Mouse (Mus musculus) liver, embryonic 13.5 days (tissue): ENCODE measurements around the gene Ttll5. TPM values are rescaled to one million over a fixed set of nuclear protein-coding genes. Genes with fewer than 3 reads are reported as not detected.

Source experiments
- ATAC-seq: fragments of 200-750 bp; cut with Nextera tagmentation; 2 replicates; pipeline ENCODE4 v1.8.0; 2017; ENCODE audit warnings: low read depth, mild to moderate bottlenecking, moderate number of reproducible peaks, moderate library complexity
- DNase-seq: peaks from one replicate; pipeline ENCODE4 v3.0.0; 2022
- H3K27ac ChIP-seq: fragments of 300-500 bp; sonication (generic); 2 replicates; pipeline ENCODE4 v1.5.1; 2015; ENCODE audit warnings: moderate library complexity, mild to moderate bottlenecking, inconsistent platforms
- H3K27me3 ChIP-seq: fragments of 300-500 bp; sonication (generic); 2 replicates; pipeline ENCODE4 v1.6.1; 2015; ENCODE audit warnings: mild to moderate bottlenecking, inconsistent platforms
- H3K36me3 ChIP-seq: fragments of 300-500 bp; sonication (generic); 2 replicates; pipeline ENCODE4 v1.6.1; 2015; ENCODE audit warnings: mild to moderate bottlenecking, inconsistent platforms
- H3K4me1 ChIP-seq: fragments of 300-500 bp; sonication (generic); replicated peaks from 2 replicates; pipeline ENCODE4 v1.6.1; 2015; ENCODE audit warnings: inconsistent platforms
- H3K4me2 ChIP-seq: fragments of 300-500 bp; sonication (generic); 2 replicates; pipeline ENCODE4 v1.6.1; 2015; ENCODE audit warnings: inconsistent platforms, mild to moderate bottlenecking, moderate library complexity
- H3K4me3 ChIP-seq: fragments of 300-500 bp; sonication (generic); replicated peaks from 2 replicates; pipeline ENCODE4 v1.5.1; 2015; ENCODE audit warnings: mild to moderate bottlenecking, inconsistent platforms
- H3K9ac ChIP-seq: fragments of 300-500 bp; sonication (generic); 2 replicates; pipeline ENCODE4 v1.6.1; 2015; ENCODE audit warnings: mild to moderate bottlenecking, inconsistent platforms
- H3K9me3 ChIP-seq: fragments of 300-500 bp; sonication (generic); replicated peaks from 2 replicates; pipeline ENCODE4 v1.6.1; 2016; ENCODE audit warnings: inconsistent platforms
- WGBS: fragments of 180-500 bp; shearing (Covaris S2); methylation state at CpG from one replicate; pipeline ENCODE4 v1.1.7; 2015; ENCODE audit not compliant: insufficient replicate concordance; 5-methylcytosine and 5-hydroxymethylcytosine counted together
- polyA plus RNA-seq: library from polyadenylated mRNA; unstranded; fragments of >200 nt; fragmentation: Nextera tagmentation; extraction: Ambion mirVana; gene quantifications from 2 replicates; pipeline ENCODE4 v1.2.1, GENCODE M21; 2015

The Ttll5 gene
- 5.0 and 6.4 TPM in 2 replicates for polyA plus RNA-seq

DNA sequence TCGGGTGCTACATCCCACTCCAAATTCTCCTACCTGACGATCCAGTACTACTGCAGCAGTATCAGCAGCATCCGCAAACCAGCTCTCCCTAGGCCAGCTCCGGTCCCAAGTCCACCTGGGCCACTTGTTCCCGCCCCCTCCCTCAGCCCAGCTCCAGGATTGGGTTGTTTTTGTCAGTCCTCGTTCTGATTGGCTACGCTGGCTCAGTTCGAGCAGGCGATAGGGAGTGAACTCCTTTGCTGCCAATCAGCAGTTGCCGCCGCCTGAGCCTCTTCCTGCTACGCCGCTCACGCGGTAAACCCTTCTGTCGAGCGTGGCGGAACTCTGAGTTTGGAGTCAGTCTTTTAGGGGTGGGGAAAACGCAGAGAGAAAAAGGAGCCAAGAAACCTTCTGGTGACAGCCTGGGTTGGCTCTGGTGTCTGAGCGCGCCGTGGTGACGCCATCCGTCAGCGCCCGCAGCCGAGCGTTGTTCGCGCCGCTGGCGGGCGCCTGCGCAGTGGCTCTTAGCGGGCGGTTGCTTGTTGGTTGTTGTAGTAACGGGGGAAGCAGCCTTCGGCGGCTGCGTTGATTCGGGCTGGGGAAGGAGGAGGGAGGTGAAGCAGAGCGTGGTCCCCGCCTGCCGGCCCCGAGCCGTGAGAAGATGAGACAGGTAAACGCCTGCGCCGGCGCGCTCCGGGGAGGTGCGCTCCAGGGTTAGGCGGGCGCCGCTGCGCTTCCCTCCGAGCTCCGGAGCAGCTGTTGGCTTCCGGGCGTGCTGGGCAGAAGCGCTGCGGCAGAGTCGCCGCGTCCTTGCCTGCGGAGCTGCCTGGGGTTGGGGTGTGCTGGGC is at the start of gene Ttll5, which contains the start of gene Erg28:
TSS of gene Ttll5 (plus strand) at position 222 of the 827 bp plus-strand sequence.
TSS of gene Erg28 (minus strand) at position 113 of the 827 bp plus-strand sequence.
- H3K4me2 ChIP-seq, result peak within 1 kb of the TSS; percentile 83
- H3K9me3 ChIP-seq, result no peaks in the 10 kb centered on the region
- no peaks in the 10 kb centered on the region for H3K27me3 ChIP-seq
- under 1% methylated on average over 67 of the region's 67 CpGs for whole genome bisulfite sequencing
- H3K4me3 ChIP-seq, result peak within 1 kb of the TSS; percentile 80
- peak; percentile 90 for DNase-seq
- H3K27ac ChIP-seq, result peak within 1 kb of the TSS; percentile 96
- peaks cover 43% of the 10 kb centered on the region for H3K36me3 ChIP-seq
- ATAC-seq, result peak; percentile 97
- peak within 1 kb of the TSS; percentile 85 for H3K9ac ChIP-seq
- peaks cover 35% of the 10 kb centered on the region for H3K4me1 ChIP-seq

DNA sequence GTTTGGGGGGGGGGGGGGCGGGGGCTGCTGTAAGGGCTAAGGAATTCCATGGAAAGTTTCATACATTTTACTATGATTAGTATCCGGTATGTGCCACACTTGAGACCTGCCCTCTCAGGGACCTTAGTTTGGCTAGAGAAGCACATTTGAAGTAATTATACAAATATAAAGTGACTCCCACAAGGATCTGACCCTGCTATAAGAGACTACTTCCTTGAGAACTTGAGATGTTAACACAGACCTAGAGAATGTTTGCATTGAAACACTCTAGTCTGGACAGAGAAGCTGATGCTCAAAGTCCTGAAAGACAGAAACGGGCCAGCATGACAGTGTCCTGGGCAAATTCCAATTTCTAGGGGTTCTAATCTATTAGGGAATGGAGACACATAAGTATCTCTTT is 45.5 kb upstream of the Ttll5 start:
- Histone ChIP-seq H3K4me1 (no peaks in the 10 kb centered on the region), H3K9ac (no peak overlapping the region), H3K27ac (no peak overlapping the region), H3K4me3 (no peak overlapping the region), H3K4me2 (no peak overlapping the region), H3K9me3 (no peaks in the 10 kb centered on the region), H3K36me3 (no peaks in the 10 kb centered on the region), H3K27me3 (no peaks in the 10 kb centered on the region)
- 64% methylated on average over 3 of the region's 3 CpGs for WGBS
- no peak for DNase-seq
- no peak for ATAC-seq

DNA sequence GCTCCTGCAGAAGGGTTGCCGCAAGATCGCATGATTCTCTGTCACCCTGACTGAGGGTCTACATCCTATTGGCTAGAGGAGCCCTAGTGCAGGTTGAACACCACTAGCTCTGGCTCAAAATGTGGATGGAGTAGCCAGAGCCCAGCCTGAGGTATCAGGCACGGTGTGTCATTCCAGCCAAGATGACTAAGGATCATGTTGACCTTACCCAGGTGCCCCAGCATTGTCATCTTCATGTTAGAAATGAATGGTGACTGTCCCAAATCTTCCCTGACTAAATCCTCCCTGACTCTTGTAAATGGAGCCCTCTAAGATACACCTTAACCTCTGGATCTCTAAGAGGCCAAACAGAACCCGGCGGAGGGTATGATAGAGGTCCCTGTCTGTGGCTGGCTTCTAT is 44.8 kb upstream of the Ttll5 start:
- no peak for ATAC-seq

DNA sequence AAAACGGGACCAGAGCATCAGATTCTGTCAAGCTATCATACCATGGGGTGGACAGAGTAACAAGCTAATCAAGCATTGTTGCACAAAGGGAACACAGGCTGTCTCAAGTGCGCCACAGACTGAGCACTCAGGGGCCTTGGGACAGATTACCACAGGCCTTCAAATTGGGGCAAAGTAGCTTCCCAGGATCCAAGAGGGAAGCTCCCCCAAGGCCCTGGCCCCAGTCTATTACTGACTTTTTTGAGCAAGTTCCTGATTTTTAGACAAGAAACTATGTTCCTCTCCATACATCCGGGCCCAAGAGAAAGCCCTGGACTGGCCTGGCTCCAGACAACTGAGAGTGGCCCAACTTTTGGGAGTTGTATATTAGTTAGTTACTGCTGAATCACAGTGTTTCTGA is 42.9 kb upstream of the Ttll5 start:
- Histone ChIP-seq H3K9ac (no peak overlapping the region), H3K4me3 (no peak overlapping the region), H3K36me3 (no peaks in the 10 kb centered on the region), H3K4me1 (no peaks in the 10 kb centered on the region), H3K27ac (no peak overlapping the region), H3K27me3 (no peaks in the 10 kb centered on the region), H3K9me3 (no peaks in the 10 kb centered on the region), H3K4me2 (no peak overlapping the region)
- no peak for DNase-seq
- no peak for ATAC-seq
- WGBS, result 55% methylated on average over 3 of the region's 3 CpGs

More for the DNA sequence above, 44.8 kb upstream of the Ttll5 start:
- Histone ChIP-seq H3K9me3 (no peaks in the 10 kb centered on the region), H3K4me1 (no peaks in the 10 kb centered on the region), H3K4me2 (no peak overlapping the region), H3K27me3 (no peaks in the 10 kb centered on the region), H3K27ac (no peak overlapping the region), H3K4me3 (no peak overlapping the region), H3K36me3 (no peaks in the 10 kb centered on the region), H3K9ac (no peak overlapping the region)
- DNase-seq, result no peak
- 83% methylated on average over 5 of the region's 5 CpGs for WGBS

DNA sequence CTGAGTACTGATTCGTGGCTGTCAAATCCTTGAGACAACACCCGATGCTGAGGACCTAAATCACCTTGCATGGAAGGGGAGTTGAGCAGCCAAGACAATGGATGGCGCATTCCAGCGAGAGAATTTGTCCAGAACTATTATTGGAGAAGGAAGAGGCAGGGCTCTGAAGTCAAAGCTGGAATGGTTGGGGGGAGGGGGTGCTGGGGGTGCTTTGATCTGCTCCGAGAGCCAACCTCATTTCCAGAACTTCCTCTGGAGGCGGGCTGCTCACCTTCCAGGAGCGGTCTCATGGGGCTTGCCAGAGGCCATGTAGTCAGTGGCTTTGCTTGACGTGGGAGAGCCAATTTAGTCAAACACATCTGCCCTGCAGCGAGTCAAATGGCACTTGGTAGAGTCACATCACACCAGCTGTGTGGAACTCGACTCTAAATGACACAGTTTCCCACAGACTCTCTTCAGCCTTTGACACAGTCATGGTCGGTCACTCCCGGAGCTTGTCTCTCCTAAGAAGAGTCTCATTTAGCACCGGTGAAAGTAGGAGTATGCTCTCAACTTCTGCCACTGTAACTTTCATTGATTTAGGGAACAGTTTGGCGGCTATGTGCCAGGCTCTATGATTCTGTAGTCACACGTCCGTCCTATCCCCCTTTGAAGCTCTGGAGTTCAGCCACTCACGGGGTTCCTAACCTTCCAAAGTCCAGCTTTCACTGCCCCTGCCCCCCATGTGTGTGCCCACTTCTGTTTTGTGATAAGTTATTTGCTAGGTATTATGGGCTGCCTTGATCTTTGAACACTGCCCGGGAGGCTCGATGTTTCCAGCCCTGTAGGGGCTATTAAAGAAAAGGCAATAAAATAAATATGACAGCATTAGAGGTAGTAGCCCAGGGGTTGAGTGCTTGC is 39.3 kb upstream of the Ttll5 start:
- Histone ChIP-seq H3K9ac (no peak overlapping the region), H3K4me2 (no peak overlapping the region), H3K9me3 (no peaks in the 10 kb centered on the region), H3K36me3 (no peaks in the 10 kb centered on the region), H3K27ac (peak overlapping the region; percentile 60), H3K4me3 (no peak overlapping the region), H3K4me1 (no peaks in the 10 kb centered on the region), H3K27me3 (no peaks in the 10 kb centered on the region)
- DNase-seq (no peak), ATAC-seq (peak; percentile 23; the same call in 1 of the 2 replicates)
- WGBS, result 54% methylated on average over 19 of the region's 19 CpGs

DNA sequence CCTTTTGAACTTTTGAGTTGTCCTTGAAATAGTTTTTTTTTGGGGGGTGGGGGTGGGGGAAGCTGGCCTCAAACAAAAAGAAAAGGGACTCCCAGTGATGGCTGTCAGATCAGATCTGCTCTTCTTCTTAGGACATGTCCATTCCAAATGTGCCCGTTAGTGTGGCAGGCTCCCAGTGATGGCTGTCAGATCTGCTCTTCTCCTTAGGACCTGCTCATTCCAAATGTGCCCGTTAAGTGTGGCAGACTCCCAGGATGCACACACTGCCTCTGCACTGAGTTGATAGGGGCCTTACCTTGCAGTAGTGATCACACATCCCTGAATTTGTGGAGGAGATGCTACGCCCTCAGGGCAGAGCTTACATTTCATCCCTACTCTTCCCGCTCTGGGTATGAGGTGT is 32.3 kb upstream of the Ttll5 start:
- no peak for ATAC-seq
- Histone ChIP-seq H3K4me3 (no peak overlapping the region), H3K9me3 (no peaks in the 10 kb centered on the region), H3K4me2 (no peak overlapping the region), H3K9ac (no peak overlapping the region), H3K27me3 (no peaks in the 10 kb centered on the region), H3K27ac (no peak overlapping the region), H3K36me3 (no peaks in the 10 kb centered on the region), H3K4me1 (no peaks in the 10 kb centered on the region)
- WGBS, result 58% methylated on average over 4 of the region's 4 CpGs
- no peak for DNase-seq

DNA sequence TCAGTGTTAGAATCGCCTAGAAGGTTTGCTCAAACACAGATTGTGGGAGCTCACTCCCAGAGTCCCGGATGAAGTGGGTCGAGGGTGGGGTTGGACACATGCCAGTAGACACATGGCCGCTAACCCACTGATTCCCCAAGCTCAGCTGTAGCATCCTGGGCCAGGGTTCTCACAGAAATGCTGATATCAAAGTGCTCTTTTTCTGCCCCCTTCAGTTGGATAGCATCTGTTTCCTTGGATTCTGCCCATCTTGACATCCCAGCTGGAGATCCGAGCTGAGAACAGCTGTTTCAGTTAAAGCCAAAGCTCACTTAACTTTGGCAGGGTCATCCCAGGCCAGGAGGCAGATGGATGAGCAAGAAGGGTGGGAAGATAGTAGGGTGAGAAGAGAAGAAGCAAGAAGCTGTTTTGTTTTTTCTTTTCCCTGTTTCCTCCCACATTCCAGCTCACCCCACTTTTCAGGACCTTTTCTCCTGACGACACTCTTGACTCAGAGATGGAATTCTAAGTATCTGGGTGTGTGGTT is 31.6 kb upstream of the Ttll5 start:
- H3K27ac ChIP-seq, result no peak overlapping the region
- no peaks in the 10 kb centered on the region for H3K9me3 ChIP-seq
- ATAC-seq (no peak), DNase-seq (no peak)
- 55% methylated on average over 6 of the region's 6 CpGs for WGBS
- H3K4me2 ChIP-seq, result no peak overlapping the region
- H3K4me3 ChIP-seq, result no peak overlapping the region
- H3K4me1 ChIP-seq, result no peaks in the 10 kb centered on the region
- H3K9ac ChIP-seq, result no peak overlapping the region
- H3K36me3 ChIP-seq, result no peaks in the 10 kb centered on the region
- H3K27me3 ChIP-seq, result no peaks in the 10 kb centered on the region

DNA sequence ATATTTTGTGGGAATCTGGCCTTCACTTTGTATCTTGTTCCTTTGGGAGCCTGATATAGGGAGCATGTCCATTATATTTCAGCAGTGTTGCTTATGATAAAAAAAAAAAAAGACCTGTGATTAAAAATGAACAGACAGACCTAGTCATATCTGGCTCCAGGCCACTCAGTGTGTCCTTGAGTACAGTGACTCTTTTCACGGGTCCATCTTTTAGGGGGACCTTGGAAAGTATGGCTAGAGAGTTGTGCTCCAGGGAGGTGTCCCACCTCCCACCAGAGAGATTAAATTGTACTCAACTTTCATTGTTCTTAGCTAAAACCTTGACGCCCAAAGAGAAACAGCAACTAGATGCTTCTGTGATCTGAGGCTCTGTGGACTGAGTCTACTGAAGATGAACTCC is 30.4 kb upstream of the Ttll5 start:
- no peak for ATAC-seq

DNA sequence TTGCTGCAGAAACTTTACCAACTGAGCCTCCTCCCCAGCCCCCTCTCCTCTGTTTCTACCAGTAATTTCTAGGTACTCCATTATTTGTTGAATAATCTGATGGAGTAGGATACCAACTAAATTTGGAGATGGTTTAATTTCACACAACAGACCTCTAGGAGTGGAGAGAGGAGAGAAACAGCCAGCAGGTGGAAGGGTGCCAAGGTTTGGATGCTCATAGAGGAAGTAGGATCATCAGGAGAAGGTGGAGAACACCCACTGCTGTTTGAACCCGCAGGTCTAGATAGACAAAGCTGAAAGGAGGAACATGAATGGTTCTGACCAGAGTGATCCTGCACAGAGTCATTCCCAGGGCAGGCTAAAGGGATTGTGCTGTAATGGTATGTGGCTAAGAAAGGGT is 28.9 kb upstream of the Ttll5 start:
- Histone ChIP-seq H3K9me3 (no peaks in the 10 kb centered on the region), H3K4me1 (no peaks in the 10 kb centered on the region), H3K9ac (no peak overlapping the region), H3K4me3 (no peak overlapping the region), H3K4me2 (no peak overlapping the region), H3K27me3 (no peaks in the 10 kb centered on the region), H3K27ac (no peak overlapping the region), H3K36me3 (no peaks in the 10 kb centered on the region)
- no peak for DNase-seq
- no peak for ATAC-seq
- 50% methylated on average over 1 of the region's 1 CpGs for WGBS

More for the DNA sequence above, 30.4 kb upstream of the Ttll5 start:
- Histone ChIP-seq H3K27ac (no peak overlapping the region), H3K36me3 (no peaks in the 10 kb centered on the region), H3K4me3 (no peak overlapping the region), H3K9me3 (no peaks in the 10 kb centered on the region), H3K4me1 (no peaks in the 10 kb centered on the region), H3K9ac (no peak overlapping the region), H3K27me3 (no peaks in the 10 kb centered on the region), H3K4me2 (no peak overlapping the region)
- WGBS, result 51% methylated on average over 2 of the region's 2 CpGs
- DNase-seq, result no peak

DNA sequence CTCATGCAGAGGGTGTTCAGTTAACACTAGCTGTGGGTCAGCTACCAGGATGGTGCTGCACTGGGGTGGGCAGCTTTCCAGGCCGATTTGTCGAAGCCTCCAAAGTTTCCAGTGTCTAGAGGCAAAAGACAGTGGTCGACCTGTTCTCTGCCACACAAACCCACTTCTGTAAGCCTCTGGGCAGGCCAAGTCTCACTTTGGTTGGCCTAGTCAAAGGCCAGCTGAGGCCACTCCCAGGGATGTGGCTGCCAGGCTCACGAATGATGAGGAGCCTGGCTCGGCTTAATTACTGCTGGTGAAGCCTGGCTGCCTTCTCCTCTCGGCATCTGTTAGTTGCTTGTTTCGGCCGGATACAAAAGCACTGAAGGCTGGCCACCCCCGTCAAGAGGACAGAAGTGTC is 24.4 kb upstream of the Ttll5 start:
- H3K9ac ChIP-seq, result no peak overlapping the region
- 65% methylated on average over 9 of the region's 9 CpGs for WGBS
- H3K4me1 ChIP-seq, result no peaks in the 10 kb centered on the region
- H3K36me3 ChIP-seq, result no peaks in the 10 kb centered on the region
- H3K4me3 ChIP-seq, result no peak overlapping the region
- no peaks in the 10 kb centered on the region; the same call in 1 of the 2 replicates for H3K27me3 ChIP-seq
- H3K27ac ChIP-seq, result no peak overlapping the region
- DNase-seq (no peak), ATAC-seq (no peak)
- no peak overlapping the region for H3K4me2 ChIP-seq
- no peaks in the 10 kb centered on the region for H3K9me3 ChIP-seq

DNA sequence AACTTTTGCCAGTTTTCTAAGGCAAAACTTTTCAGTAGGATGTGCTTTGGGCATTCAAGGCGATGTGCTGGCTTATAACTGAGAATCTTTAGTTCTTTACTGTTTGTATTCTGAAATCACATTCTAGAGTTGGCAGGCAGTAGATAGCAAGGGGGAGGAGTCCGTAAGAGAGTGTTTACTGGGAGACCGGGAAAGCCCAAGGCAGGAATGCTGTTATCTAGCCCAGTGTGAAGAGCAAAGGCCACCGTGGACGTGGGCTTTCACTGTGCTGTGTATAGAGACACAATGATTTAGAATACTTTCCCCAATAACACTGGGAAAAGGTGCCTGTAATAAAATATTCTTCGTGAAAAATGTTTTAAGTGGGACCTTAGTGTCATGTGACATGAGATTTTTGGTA is 14.7 kb upstream of the Ttll5 start:
- ATAC-seq (0 out of 2 replicates have a peak, but pooled peaks have one; percentile 46), DNase-seq (no peak)
- WGBS, result 46% methylated on average over 6 of the region's 6 CpGs
- peaks cover 37% of the 10 kb centered on the region for H3K36me3 ChIP-seq
- H3K4me1 ChIP-seq, result peaks cover 14% of the 10 kb centered on the region
- H3K27me3 ChIP-seq, result no peaks in the 10 kb centered on the region
- H3K4me2 ChIP-seq, result no peak overlapping the region
- H3K9me3 ChIP-seq, result no peaks in the 10 kb centered on the region
- no peak overlapping the region for H3K9ac ChIP-seq
- H3K4me3 ChIP-seq, result no peak overlapping the region
- H3K27ac ChIP-seq, result no peak overlapping the region
